Comparison of ENCODE assay signal across 23 mouse cellular contexts in the genomic region with DNA sequence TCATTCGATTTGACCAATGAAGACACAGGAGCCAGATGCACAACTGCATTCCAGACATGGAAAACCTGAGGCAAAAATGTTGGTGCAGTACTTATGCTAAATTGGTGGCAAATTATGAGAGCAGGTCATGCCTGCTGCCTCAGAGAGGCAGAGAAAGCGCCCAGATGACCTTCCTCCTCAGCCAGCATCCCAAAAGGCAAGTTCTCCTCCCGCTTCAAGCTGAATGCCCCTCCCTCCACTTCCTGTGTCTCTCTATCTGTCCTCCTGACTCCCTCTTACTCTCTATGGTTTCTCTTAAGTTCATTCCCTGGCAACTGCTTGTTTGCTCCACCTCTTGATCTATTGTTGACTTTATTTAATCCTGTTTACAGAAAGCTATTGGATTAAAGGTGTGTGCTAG. TPM values are rescaled to one million over a fixed set of nuclear protein-coding genes. Genes with fewer than 3 reads are reported as not detected.
"Had no signal": no experiment of that assay in that cellular context is flagged by ENCODE, and none has a peak within 500 bp of the region (broad histone marks: within the 10 kb centered on the region; RNA-seq: fewer than 3 reads in every experiment).

No protein-coding gene starts in this region.

- H3K4me1 ChIP-seq: liver, embryonic 12.5 days; liver, embryonic 15.5 days; midbrain, embryonic 15.5 days had no signal

- H3K9ac ChIP-seq: kidney, embryonic 15.5 days; limb, embryonic 13.5 days; liver, embryonic 12.5 days; liver, embryonic 15.5 days; lung, embryonic 15.5 days; midbrain, embryonic 15.5 days; neural tube, embryonic 13.5 days; stomach, embryonic 15.5 days had no signal

- H3K4me2 ChIP-seq: kidney, embryonic 15.5 days; limb, embryonic 13.5 days; liver, embryonic 12.5 days; liver, embryonic 15.5 days; lung, embryonic 15.5 days; midbrain, embryonic 15.5 days; neural tube, embryonic 13.5 days; stomach, embryonic 15.5 days had no signal

- H3K27ac ChIP-seq: kidney, embryonic 15.5 days; limb, embryonic 10.5 days; limb, embryonic 13.5 days; liver, embryonic 12.5 days; liver, embryonic 15.5 days; lung, embryonic 15.5 days; midbrain, embryonic 10.5 days; midbrain, embryonic 15.5 days; neural tube, embryonic 13.5 days; stomach, embryonic 15.5 days had no signal

- ATAC-seq: liver, embryonic 12.5 days; midbrain, embryonic 15.5 days had no signal

- H3K4me3 ChIP-seq: kidney, embryonic 15.5 days; limb, embryonic 10.5 days; limb, embryonic 13.5 days; liver, embryonic 12.5 days; liver, embryonic 15.5 days; lung, embryonic 15.5 days; megakaryocyte, embryonic 14.5 days; midbrain, embryonic 10.5 days; midbrain, embryonic 15.5 days; neural tube, embryonic 13.5 days; stomach, embryonic 15.5 days had no signal

- H3K9me3 ChIP-seq: kidney, embryonic 15.5 days; limb, embryonic 10.5 days; limb, embryonic 13.5 days; liver, embryonic 12.5 days; liver, embryonic 15.5 days; lung, embryonic 15.5 days; megakaryocyte, embryonic 14.5 days; midbrain, embryonic 10.5 days; midbrain, embryonic 15.5 days; neural tube, embryonic 13.5 days; stomach, embryonic 15.5 days had no signal

- DNase-seq: kidney, postnatal 10 days; kidney, postnatal 36 days; layer of hippocampus, adult 9-11 months; liver; lung, adult 18-20 months; lung, postnatal 10 days; lung, postnatal 36 days; retina, postnatal 1 day; right cerebral cortex, postnatal 25 days; spleen, adult 18-20 months; thymus, postnatal 25 days had no signal

- H3K27me3 ChIP-seq: kidney, embryonic 15.5 days; limb, embryonic 13.5 days; liver, embryonic 12.5 days; liver, embryonic 15.5 days; lung, embryonic 15.5 days; megakaryocyte, embryonic 14.5 days; midbrain, embryonic 15.5 days; neural tube, embryonic 13.5 days; stomach, embryonic 15.5 days had no signal

- H3K36me3 ChIP-seq: kidney, embryonic 15.5 days; limb, embryonic 10.5 days; limb, embryonic 13.5 days; liver, embryonic 12.5 days; liver, embryonic 15.5 days; lung, embryonic 15.5 days; midbrain, embryonic 10.5 days; midbrain, embryonic 15.5 days; neural tube, embryonic 13.5 days; stomach, embryonic 15.5 days had no signal

RNA-seq across cellular contexts. Expression of a gene that starts 48.6 kb away (rescaled TPM):
- total RNA-seq: neutrophil, adult 5-6 weeks had no signal
